Mouse (Mus musculus) cerebellum, postnatal 14 days (tissue): ENCODE data around the gene Rbm3.

Experiments used
- DNase-seq, 2 experiments: peaks; one replicate each; pipeline ENCODE4 v3.0.0; 2021; ENCODE audit warnings: mixed read lengths in 2 of 2

The Rbm3 gene

GRCm38 (mm10) chrX:8145153-8145991, at the start of gene Rbm3:
Gene Rbm3, minus strand, starts transcription at chrX:8145880.
- DNase-seq: peak; percentile 86 to 88

GRCm38 (mm10) chrX:8193419-8193723, 47.7 kb upstream of the Rbm3 start, which contains the start of gene Ebp:
Gene Ebp, minus strand, starts transcription at chrX:8193512.
- peak; percentile 56 to 60 for DNase-seq

GRCm38 (mm10) chrX:8192640-8193418, 47.1 kb upstream of the Rbm3 start:
- DNase-seq: peak; percentile 83 to 85

GRCm38 (mm10) chrX:8192126-8192639, 46.5 kb upstream of the Rbm3 start:
- no peak for DNase-seq

GRCm38 (mm10) chrX:8182871-8183540, 37.3 kb upstream of the Rbm3 start:
- DNase-seq: no peak

GRCm38 (mm10) chrX:8179646-8180045, 34.0 kb upstream of the Rbm3 start:
- no peak for DNase-seq

- no peak for DNase-seq
Observed at GRCm38 (mm10) chrX:8178871-8179270, 33.2 kb upstream of the Rbm3 start.

- DNase-seq: peak; percentile 88 to 89
Observed at GRCm38 (mm10) chrX:8175504-8176385, 30.1 kb upstream of the Rbm3 start, which contains the start of gene Tbc1d25. Gene Tbc1d25, minus strand, starts transcription at chrX:8176181.

- no peak for DNase-seq
Observed at GRCm38 (mm10) chrX:8175169-8175503, 29.5 kb upstream of the Rbm3 start.

GRCm38 (mm10) chrX:8167716-8168647, 22.3 kb upstream of the Rbm3 start:
- DNase-seq: no peak

GRCm38 (mm10) chrX:8164471-8164870, 18.8 kb upstream of the Rbm3 start:
- peak in 1 of 2 experiments; percentile 20 for DNase-seq

GRCm38 (mm10) chrX:8163076-8163475, 17.4 kb upstream of the Rbm3 start:
- peak; percentile 14 to 37 for DNase-seq

- peak in 1 of 2 experiments; percentile 49 for DNase-seq
Observed at GRCm38 (mm10) chrX:8143750-8144149, 1.9 kb downstream of the Rbm3 start.

- DNase-seq: no peak
Observed at GRCm38 (mm10) chrX:8142948-8143347, 2.7 kb downstream of the Rbm3 start.

GRCm38 (mm10) chrX:8141058-8141457, 4.6 kb downstream of the Rbm3 start:
- DNase-seq: no peak

GRCm38 (mm10) chrX:8140446-8140845, 5.2 kb downstream of the Rbm3 start:
- no peak for DNase-seq

- DNase-seq: no peak
Observed at GRCm38 (mm10) chrX:8139480-8139879, 6.2 kb downstream of the Rbm3 start.

GRCm38 (mm10) chrX:8135886-8136285, 9.8 kb downstream of the Rbm3 start:
- no peak for DNase-seq

- DNase-seq: peak; percentile 88 to 89
Observed at GRCm38 (mm10) chrX:8132017-8132976, 13.4 kb downstream of the Rbm3 start, which contains the start of gene Wdr13. Gene Wdr13, minus strand, starts transcription at chrX:8132892.

GRCm38 (mm10) chrX:8131393-8131792, 14.3 kb downstream of the Rbm3 start:
- DNase-seq: peak in 1 of 2 experiments; percentile 16
